Mouse (Mus musculus): ENCODE measurements around the gene Ipo11. TPM values are rescaled to one million over a fixed set of nuclear protein-coding genes. Genes with fewer than 3 reads are reported as not detected.

Ipo11 gene
- total and polyA plus RNA-seq, 3 experiments, result 41.2 to 91.5 (median 52.4) TPM

DNA sequence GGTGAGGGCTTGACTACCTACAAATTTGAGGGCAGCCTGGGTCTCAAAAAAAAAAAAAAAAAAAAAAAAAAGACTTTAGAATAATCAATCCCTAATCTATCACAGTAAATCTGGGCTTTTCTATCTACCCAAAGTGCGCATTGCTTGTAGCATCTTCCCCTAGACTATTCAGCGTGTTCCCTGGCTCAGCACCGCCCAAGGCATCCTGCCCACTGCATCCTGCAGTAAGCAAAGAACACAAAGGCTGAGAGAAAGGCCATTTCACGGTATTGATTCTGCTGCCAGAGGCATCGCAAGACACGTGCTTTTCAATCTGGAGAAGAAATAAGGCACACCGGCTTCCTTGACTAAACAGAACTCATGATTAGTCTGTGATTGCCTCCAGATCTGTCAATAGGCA is 147.9 kb downstream of the Ipo11 start:
- DNase-seq (ENCODE audit: extremely low read depth), result no peak
- Histone ChIP-seq H3K9ac (ENCODE audit: insufficient read depth, low read depth) (no peak overlapping the region), H3K4me1 (ENCODE audit: control insufficient read depth in 1 of 2, insufficient read depth in 2 of 2) (no peaks in the 10 kb centered on the region), H3K36me3 (replicated peaks in 1 of 2; ENCODE audit: control insufficient read depth in 1 of 2, insufficient read depth in 1 of 2, low read length in 1 of 2) (peaks cover 11 to 18% of the 10 kb centered on the region in 2 experiments), H3K27me3 (replicated peaks) (no peaks in the 10 kb centered on the region), H3K27ac (ENCODE audit: insufficient read depth, low read depth) (no peak overlapping the region), H3K9me3 (replicated peaks; ENCODE audit: low read length) (no peaks in the 10 kb centered on the region), H3K4me2 (ENCODE audit: insufficient read depth, low read depth, poor library complexity, severe bottlenecking) (no peak overlapping the region), H3K79me2 (replicated peaks; ENCODE audit: control insufficient read depth, extremely low read depth, insufficient read depth, poor library complexity, severe bottlenecking) (no peaks in the 10 kb centered on the region), H3K4me3 (replicated peaks in 1 of 3; ENCODE audit: low read depth in 2 of 3, low read length in 2 of 3, poor library complexity in 1 of 3) (no peak overlapping the region)
- in situ Hi-C loops (cut with MboI; ENCODE audit: low pct_ligation_motif_present, low pct_unique_long_range_greater_than_20kb, low sequenced_read_pairs), result no loop called here
- dilution Hi-C loops (cut with MboI; ENCODE audit: extremely low pct_ligation_motif_present, extremely low pct_unique_long_range_greater_than_20kb, low sequenced_read_pairs), result no loop called here
- TF ChIP-seq POLR2AphosphoS2 (IDR thresholded peaks at IDR 0.05; ENCODE audit: low read depth, low read length), result no peak
- TF ChIP-seq BHLHE40 (IDR thresholded peaks at IDR 0.05; ENCODE audit: low read depth, low read length), result no peak
- TF ChIP-seq MAFK (IDR thresholded peaks at IDR 0.05; ENCODE audit: insufficient replicate concordance, low read length), result no peak
- no peak for TF ChIP-seq TCF12 (IDR thresholded peaks at IDR 0.05; ENCODE audit: low read depth, low read length)
- no peak for TF ChIP-seq SMC3 (IDR thresholded peaks at IDR 0.05; ENCODE audit: low read depth, low read length)
- TF ChIP-seq ETS1 (conservative IDR thresholded peaks at IDR 0.05; ENCODE audit: low read depth, low read length), result no peak

DNA sequence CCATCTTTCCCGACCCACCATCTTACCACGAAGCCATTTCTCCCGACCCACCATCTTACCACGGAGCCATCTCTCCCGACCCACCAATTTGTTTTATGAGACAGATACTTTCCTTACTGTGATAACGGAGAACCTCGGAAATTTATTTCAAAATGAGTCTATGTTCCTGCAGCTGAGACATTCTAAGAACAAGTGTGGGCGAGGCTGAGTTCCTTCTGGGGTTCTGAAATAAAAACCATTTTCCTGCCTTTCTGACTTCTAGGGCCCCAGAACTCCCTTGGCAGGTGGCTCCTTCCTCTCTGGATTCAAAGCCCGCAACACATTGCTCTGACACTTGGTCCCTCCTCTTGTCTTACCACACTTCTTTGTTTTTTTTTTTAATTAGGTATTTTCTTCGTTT is 168.0 kb downstream of the Ipo11 start:
- TF ChIP-seq MYC (IDR thresholded peaks at IDR 0.05; ENCODE audit: low read depth, low read length) (no peak), NRF1 (IDR thresholded peaks at IDR 0.05; ENCODE audit: low read depth, low read length) (no peak), POLR2AphosphoS2 (IDR thresholded peaks at IDR 0.05; ENCODE audit: low read depth, low read length) (no peak), CTCF (conservative IDR thresholded peaks at IDR 0.05 in 1 of 2, IDR thresholded peaks at IDR 0.05 in 1 of 2; ENCODE audit: low read depth in 2 of 2, low read length in 2 of 2) (no peak), RCOR1 (conservative IDR thresholded peaks at IDR 0.05; ENCODE audit: low read depth, low read length) (no peak), SIN3A (IDR thresholded peaks at IDR 0.05; ENCODE audit: low read length) (no peak), ZC3H11A (IDR thresholded peaks at IDR 0.05; ENCODE audit: low read depth, low read length) (no peak), JUN (IDR thresholded peaks at IDR 0.05; ENCODE audit: insufficient read depth, low read depth, low read length) (no peak), IRF4 (IDR thresholded peaks at IDR 0.05; ENCODE audit: low read depth, low read length) (no peak), MXI1 (IDR thresholded peaks at IDR 0.05; ENCODE audit: low read depth, low read length) (no peak), MAZ (IDR thresholded peaks at IDR 0.05; ENCODE audit: low read depth, low read length) (no peak), ZMIZ1 (IDR thresholded peaks at IDR 0.05; ENCODE audit: low read depth, low read length) (no peak), MAX (IDR thresholded peaks at IDR 0.05; ENCODE audit: low read length) (no peak), BHLHE40 (IDR thresholded peaks at IDR 0.05; ENCODE audit: low read depth, low read length) (no peak), TCF12 (IDR thresholded peaks at IDR 0.05; ENCODE audit: low read depth, low read length) (no peak), KAT2A (IDR thresholded peaks at IDR 0.05; ENCODE audit: insufficient replicate concordance, low read length) (no peak), MAFK (IDR thresholded peaks at IDR 0.05; ENCODE audit: insufficient replicate concordance, low read length) (no peak), NELFE (IDR thresholded peaks at IDR 0.05; ENCODE audit: low read depth, low read length) (no peak)
- H3K4me2 ChIP-seq (ENCODE audit: insufficient read depth, low read depth, poor library complexity, severe bottlenecking), result no peak overlapping the region
- in situ Hi-C loops (cut with MboI; ENCODE audit: low pct_ligation_motif_present, low pct_unique_long_range_greater_than_20kb, low sequenced_read_pairs), result no loop called here

More for the DNA sequence above, 168.0 kb downstream of the Ipo11 start:
- Histone ChIP-seq H3K4me3 (replicated peaks in 1 of 3; ENCODE audit: low read depth in 2 of 3, low read length in 2 of 3, poor library complexity in 1 of 3) (no peak overlapping the region), H3K9me3 (replicated peaks; ENCODE audit: low read length) (no peaks in the 10 kb centered on the region), H3K36me3 (replicated peaks in 1 of 2; ENCODE audit: control insufficient read depth in 1 of 2, insufficient read depth in 1 of 2, low read length in 1 of 2) (no peaks in the 10 kb centered on the region), H3K9ac (ENCODE audit: insufficient read depth, low read depth) (no peak overlapping the region), H3K27me3 (replicated peaks) (no peaks in the 10 kb centered on the region), H3K79me2 (replicated peaks; ENCODE audit: control insufficient read depth, extremely low read depth, insufficient read depth, poor library complexity, severe bottlenecking) (no peaks in the 10 kb centered on the region), H3K27ac (ENCODE audit: insufficient read depth, low read depth) (no peak overlapping the region), H3K4me1 (ENCODE audit: control insufficient read depth in 1 of 2, insufficient read depth in 2 of 2) (peaks cover 0 to 10% of the 10 kb centered on the region in 2 experiments; a peak in 2 of 4 replicates)
- dilution Hi-C loops (cut with MboI; ENCODE audit: extremely low pct_ligation_motif_present, extremely low pct_unique_long_range_greater_than_20kb, low sequenced_read_pairs), result no loop called here
- no peak for DNase-seq (ENCODE audit: extremely low read depth)
